Mouse (Mus musculus) hindbrain, postnatal 0 days (tissue): ENCODE results near the gene Irf2. TPM values are rescaled to one million over a fixed set of nuclear protein-coding genes. Genes with fewer than 3 reads are reported as not detected.

Experiments used
- ATAC-seq: fragments of 200-750 bp; cut with Nextera tagmentation; 2 replicates; pipeline ENCODE4 v1.8.0; 2017; ENCODE audit warnings: mild to moderate bottlenecking, moderate TSS enrichment, moderate library complexity
- DNase-seq: peaks from one replicate; pipeline ENCODE4 v3.0.0-alpha.2; 2015; ENCODE audit warnings: low spot score
- H3K27ac ChIP-seq: fragments of 300-500 bp; sonication (generic); 2 replicates; pipeline ENCODE4 v1.5.1; 2014; ENCODE audit warnings: mild to moderate bottlenecking
- H3K27me3 ChIP-seq: fragments of 300-500 bp; sonication (generic); 2 replicates; pipeline ENCODE4 v1.6.1; 2014; ENCODE audit warnings: low read length, mixed read lengths; ENCODE audit not compliant: insufficient read depth
- H3K36me3 ChIP-seq: fragments of 300-500 bp; sonication (generic); 2 replicates; pipeline ENCODE4 v1.6.1; 2014; ENCODE audit warnings: low read length, mixed read lengths; ENCODE audit not compliant: insufficient read depth
- H3K4me1 ChIP-seq: fragments of 300-500 bp; sonication (generic); 2 replicates; pipeline ENCODE4 v1.6.1; 2014; ENCODE audit warnings: antibody characterized with exemption, low read length, mixed read lengths; ENCODE audit not compliant: insufficient read depth
- H3K4me2 ChIP-seq: fragments of 300-500 bp; sonication (generic); 2 replicates; pipeline ENCODE4 v1.6.1; 2014; ENCODE audit warnings: low read depth, mild to moderate bottlenecking, low read length, moderate library complexity, mixed read lengths
- H3K4me3 ChIP-seq: fragments of 300-500 bp; sonication (generic); 2 replicates; pipeline ENCODE4 v1.5.1; 2014; ENCODE audit warnings: low read length
- H3K9ac ChIP-seq: fragments of 300-500 bp; sonication (generic); replicated peaks from 2 replicates; pipeline ENCODE4 v1.6.1; 2014; ENCODE audit warnings: mild to moderate bottlenecking, low read length, moderate library complexity, mixed read lengths
- H3K9me3 ChIP-seq: fragments of 300-500 bp; sonication (generic); 2 replicates; pipeline ENCODE4 v1.6.1; 2016; ENCODE audit warnings: low read length, mixed read lengths
- CTCF ChIP-seq: IDR thresholded peaks from 2 replicates; pipeline ENCODE4 v1.5.1; 2016; ENCODE audit warnings: antibody characterized with exemption, control low read depth, low read depth
- WGBS: fragments of 180-500 bp; shearing (Covaris S2); extraction: QIAGEN DNeasy Blood & Tissue Kit; methylation state at CpG from one replicate; pipeline ENCODE4 v1.1.7; 2014; 5-methylcytosine and 5-hydroxymethylcytosine counted together
- polyA plus RNA-seq: library from polyadenylated mRNA; unstranded; fragments of >200 nt; fragmentation: Nextera tagmentation; extraction: Ambion mirVana; gene quantifications from 2 replicates; pipeline ENCODE4 v1.2.1, GENCODE M21; 2015
- total RNA-seq: library from RNA; depleted of rRNA; stranded (reverse); fragments of >200 nt; gene quantifications from 2 replicates; pipeline ENCODE4 v1.2.3, GENCODE M21; 2014

The Irf2 gene
- total and polyA plus RNA-seq, 2 experiments from 2014 or later = 3.8 to 12.8 TPM

DNA sequence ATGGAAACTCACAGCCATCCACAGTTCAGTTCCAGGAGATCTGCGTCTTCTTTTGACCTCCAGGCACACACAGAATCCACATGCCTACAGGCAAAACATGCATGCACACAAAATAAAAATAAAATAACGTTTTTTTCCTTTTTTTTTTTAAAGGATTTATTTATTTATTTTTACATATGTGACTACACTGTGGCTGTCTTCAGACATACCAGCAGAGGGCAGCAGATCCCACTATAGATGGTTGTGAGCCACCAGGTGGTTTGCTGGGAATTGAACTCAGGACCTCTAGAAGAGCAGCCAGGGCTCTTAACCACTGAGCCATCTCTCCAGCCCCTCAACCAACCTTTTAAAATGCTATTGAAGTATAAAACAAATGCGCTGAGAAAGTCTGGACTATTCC, 3.3 kb upstream of the Irf2 start:
- H3K9ac ChIP-seq = no peak overlapping the region
- TF ChIP-seq CTCF = peak; percentile 49
- ATAC-seq (no peak), DNase-seq (no peak)
- no peaks in the 10 kb centered on the region for H3K36me3 ChIP-seq
- H3K4me2 ChIP-seq = no peak overlapping the region
- no peaks in the 10 kb centered on the region for H3K27me3 ChIP-seq
- WGBS = 81% methylated on average over 3 of the region's 3 CpGs
- peaks cover 2% of the 10 kb centered on the region; the same call in 1 of the 2 replicates for H3K9me3 ChIP-seq
- no peak overlapping the region for H3K27ac ChIP-seq
- H3K4me1 ChIP-seq = no peaks in the 10 kb centered on the region
- no peak overlapping the region for H3K4me3 ChIP-seq

DNA sequence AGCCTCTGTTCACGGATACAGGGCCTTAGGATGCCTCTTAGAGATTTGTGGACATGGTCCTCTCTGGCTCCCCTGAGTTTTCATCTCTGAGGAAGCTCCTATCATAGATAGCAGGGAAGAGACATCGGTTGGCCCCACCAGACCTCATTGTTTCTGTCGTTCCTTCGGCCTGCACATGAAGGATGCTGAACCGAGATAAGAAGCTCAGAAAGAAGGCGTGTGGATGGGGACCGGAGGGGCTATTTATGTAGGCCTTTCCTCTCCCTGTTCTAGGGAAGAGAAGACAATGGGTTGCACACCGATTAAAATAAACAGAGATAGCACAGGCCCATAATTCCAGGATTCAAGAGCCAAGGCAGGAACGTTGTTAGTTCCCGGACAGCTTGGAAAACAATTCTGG, 2.1 kb upstream of the Irf2 start:
- H3K4me3 ChIP-seq = no peak overlapping the region
- DNase-seq = no peak
- H3K36me3 ChIP-seq = no peaks in the 10 kb centered on the region
- peaks cover 2% of the 10 kb centered on the region; the same call in 1 of the 2 replicates for H3K9me3 ChIP-seq
- no peak overlapping the region for H3K9ac ChIP-seq
- no peak for TF ChIP-seq CTCF
- no peak overlapping the region for H3K4me2 ChIP-seq
- no peak overlapping the region for H3K27ac ChIP-seq
- peaks cover 9% of the 10 kb centered on the region for H3K4me1 ChIP-seq
- WGBS = 84% methylated on average over 10 of the region's 10 CpGs
- no peaks in the 10 kb centered on the region for H3K27me3 ChIP-seq
- no peak for ATAC-seq

DNA sequence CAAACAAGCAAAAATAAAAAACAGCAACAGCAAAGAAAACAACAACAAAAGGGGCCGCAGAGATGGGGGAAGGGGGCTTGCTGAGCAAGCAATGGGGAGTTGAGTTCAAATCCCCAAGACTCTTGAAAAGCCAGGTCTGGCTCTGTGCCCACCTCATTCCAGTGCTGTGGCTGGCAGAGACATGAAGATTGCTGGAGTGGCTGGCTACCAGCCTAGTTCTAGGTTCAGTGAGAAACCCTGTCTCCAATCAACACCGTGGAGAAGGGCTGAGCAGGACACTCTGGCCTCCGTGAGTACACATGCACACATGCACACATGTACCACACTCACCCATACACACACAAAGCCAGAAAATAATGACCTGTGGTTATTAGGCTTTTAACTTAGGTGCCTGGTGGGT, 1.6 kb upstream of the Irf2 start:
- no peaks in the 10 kb centered on the region for H3K36me3 ChIP-seq
- H3K4me1 ChIP-seq = peaks cover 9% of the 10 kb centered on the region
- peaks cover 2% of the 10 kb centered on the region; the same call in 1 of the 2 replicates for H3K9me3 ChIP-seq
- H3K4me3 ChIP-seq = no peak overlapping the region
- TF ChIP-seq CTCF = no peak
- no peak overlapping the region for H3K9ac ChIP-seq
- 50% methylated on average over 3 of the region's 3 CpGs for WGBS
- no peak for DNase-seq
- no peak overlapping the region for H3K4me2 ChIP-seq
- H3K27me3 ChIP-seq = no peaks in the 10 kb centered on the region
- H3K27ac ChIP-seq = no peak overlapping the region
- ATAC-seq = no peak

DNA sequence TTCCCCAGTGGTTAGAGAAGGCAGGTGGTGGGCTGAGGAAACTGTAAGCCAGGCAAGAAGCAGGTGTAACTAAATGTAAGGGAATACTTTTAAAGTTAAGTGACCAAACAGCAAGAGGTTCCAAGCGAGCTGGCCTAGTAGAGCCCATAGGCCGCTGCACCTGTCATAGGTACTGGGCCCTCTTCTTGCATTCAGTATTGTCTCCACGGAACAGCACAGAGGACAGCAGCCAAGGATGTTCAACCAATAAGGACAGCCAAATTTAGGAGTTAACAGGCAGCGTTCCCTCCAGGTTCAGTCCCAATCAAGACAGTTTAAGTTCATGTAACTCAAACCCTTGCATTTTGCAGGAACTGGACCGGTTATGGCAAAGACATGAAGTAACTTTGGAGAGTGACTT, 931 bp upstream of the Irf2 start:
- H3K27me3 ChIP-seq = no peaks in the 10 kb centered on the region
- WGBS = 34% methylated on average over 5 of the region's 5 CpGs
- no peak for ATAC-seq
- peak overlapping the region; percentile 96 for H3K4me3 ChIP-seq
- H3K36me3 ChIP-seq = no peaks in the 10 kb centered on the region
- TF ChIP-seq CTCF = no peak
- no peak overlapping the region for H3K9ac ChIP-seq
- H3K9me3 ChIP-seq = peaks cover 2% of the 10 kb centered on the region; the same call in 1 of the 2 replicates
- peak overlapping the region; percentile 87 for H3K4me2 ChIP-seq
- DNase-seq = no peak
- peaks cover 9% of the 10 kb centered on the region for H3K4me1 ChIP-seq
- H3K27ac ChIP-seq = no peak overlapping the region

DNA sequence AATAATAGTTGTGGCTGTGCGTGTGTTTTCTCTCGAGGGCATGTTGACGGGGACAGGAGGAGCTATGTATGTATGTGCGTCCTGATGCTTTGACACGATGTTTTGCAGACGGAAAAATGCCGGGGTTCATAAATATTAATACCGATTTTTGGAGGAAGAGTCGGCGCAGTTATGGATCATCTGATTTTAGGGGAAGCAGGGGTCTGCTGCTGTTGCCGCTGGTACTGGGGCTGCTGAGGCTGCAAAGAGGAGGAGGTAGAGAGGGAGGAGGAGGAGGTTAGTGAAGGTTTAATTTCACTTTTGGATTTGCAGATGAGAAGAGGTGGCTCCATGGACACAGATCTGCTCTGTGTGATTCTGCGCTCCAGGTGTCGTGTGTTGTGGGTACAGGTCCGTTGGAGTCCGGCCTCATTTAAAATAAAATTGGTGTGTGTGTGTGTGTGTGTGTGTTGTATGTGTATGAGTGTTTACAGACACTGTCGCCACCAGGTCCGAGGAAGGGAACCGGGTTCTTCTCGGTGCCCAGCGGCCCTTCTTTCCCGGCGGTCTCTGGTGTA, 502 bp downstream of the Irf2 start:
- ATAC-seq = no peak; the same call in 1 of the 2 replicates
- Histone ChIP-seq H3K4me1 (peaks cover 9% of the 10 kb centered on the region), H3K4me3 (peak overlapping the region; percentile 96), H3K27ac (peak overlapping the region; percentile 96), H3K4me2 (peak overlapping the region; percentile 87), H3K27me3 (no peaks in the 10 kb centered on the region), H3K9me3 (peaks cover 2% of the 10 kb centered on the region; the same call in 1 of the 2 replicates), H3K36me3 (no peaks in the 10 kb centered on the region), H3K9ac (peak overlapping the region; percentile 99)
- TF ChIP-seq CTCF = no peak
- DNase-seq = peak; percentile 46
- WGBS = under 1% methylated on average over 22 of the region's 22 CpGs

DNA sequence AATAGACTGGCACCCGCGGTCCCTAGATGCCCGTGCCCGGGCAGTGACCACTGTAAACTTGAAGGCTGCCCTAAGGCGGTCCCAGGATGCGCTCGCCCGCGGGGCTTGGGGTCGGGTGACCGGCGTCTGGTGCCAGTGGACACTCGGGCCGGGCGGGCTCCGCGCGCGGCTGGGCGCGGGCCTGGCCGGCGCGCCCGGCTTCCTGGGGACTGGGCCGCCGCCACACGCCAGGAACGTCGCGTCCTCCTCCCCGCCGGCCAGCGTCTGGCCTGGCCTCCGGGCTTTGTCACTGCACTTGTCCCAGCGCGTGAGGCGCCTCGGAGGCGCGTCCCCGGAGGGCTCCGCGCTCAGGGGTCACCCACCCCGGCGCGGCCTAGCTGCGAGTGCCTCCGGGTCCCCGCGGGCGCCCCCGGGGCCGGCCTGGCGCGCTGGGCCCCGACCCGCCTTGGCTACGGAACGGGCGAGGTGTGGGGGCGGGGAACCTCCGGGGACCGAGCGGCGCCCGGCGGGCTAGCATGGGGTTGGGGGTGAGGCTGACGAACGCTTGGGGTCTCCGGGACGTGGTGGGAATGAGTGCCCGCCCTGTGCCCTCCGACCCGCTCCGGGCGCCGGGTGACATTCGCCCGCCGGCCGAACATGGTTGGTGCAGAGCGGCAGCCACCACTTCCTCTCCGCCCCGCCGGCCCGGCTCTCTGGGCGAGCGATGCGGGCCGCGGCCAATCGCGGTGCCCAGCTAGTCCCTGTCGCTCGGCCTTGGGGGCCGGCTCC, 1.2 kb downstream of the Irf2 start:
- peaks cover 9% of the 10 kb centered on the region for H3K4me1 ChIP-seq
- H3K27me3 ChIP-seq = no peaks in the 10 kb centered on the region
- DNase-seq (peak; percentile 74), ATAC-seq (peak; percentile 87)
- no peak for TF ChIP-seq CTCF
- peak overlapping the region; percentile 87 for H3K4me2 ChIP-seq
- WGBS = under 1% methylated on average over 91 of the region's 97 CpGs
- H3K27ac ChIP-seq = peak overlapping the region; percentile 96
- peaks cover 2% of the 10 kb centered on the region; the same call in 1 of the 2 replicates for H3K9me3 ChIP-seq
- H3K9ac ChIP-seq = peak overlapping the region; percentile 99
- H3K36me3 ChIP-seq = no peaks in the 10 kb centered on the region
- peak overlapping the region; percentile 96 for H3K4me3 ChIP-seq
